Mouse (Mus musculus) activated CD4-positive, CD25-positive, alpha-beta regulatory T cell, adult 4 months (primary cell): ENCODE measurements at regions not wholly inside any gene's neighbourhood (a gene's known extent, or its start where the extent isn't known, plus 50 kb on each side); places are given as distances from the start of the nearest gene placed in this dataset.

Experiments
- ATAC-seq: one replicate; pipeline ENCODE4 v1.8.0; 2017

GRCm38 (mm10) chr9:43387397-43387796, 76.7 kb downstream of the Trim29 start:
- no peak for ATAC-seq

GRCm38 (mm10) chr9:43389491-43390083, 78.9 kb downstream of the Trim29 start:
- ATAC-seq = no peak

DNA sequence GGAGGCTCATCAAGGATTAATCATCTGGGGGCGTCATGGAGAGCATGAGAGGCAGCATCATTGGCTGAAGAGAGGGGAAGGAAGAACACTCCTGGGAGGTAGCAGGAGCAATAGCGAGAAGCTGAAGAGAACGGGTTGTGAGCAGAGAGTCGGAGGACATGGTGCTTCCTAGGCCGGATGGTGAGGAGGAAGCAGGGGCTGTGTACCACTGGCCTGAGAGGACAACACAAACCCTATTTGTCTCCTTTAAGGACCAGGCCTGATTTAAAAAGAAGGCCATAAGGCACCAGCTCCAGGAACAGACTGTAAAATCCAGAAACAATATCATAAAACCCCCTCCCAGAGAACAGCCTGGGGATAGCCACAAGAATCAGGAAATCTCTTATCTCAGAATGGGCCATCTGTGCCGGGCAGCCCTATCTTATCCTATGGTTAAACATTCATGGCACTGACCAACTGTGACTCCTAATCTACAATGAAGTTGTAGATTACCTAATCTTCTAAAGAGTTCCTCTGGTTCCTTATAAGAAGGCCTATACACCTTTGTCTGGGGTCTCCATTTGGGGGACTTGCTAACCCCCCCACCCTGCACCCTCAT, 81.9 kb downstream of the Trim29 start:
- no peak for ATAC-seq

- ATAC-seq = no peak
Observed at GRCm38 (mm10) chr9:43394204-43394603, 83.6 kb downstream of the Trim29 start.

DNA sequence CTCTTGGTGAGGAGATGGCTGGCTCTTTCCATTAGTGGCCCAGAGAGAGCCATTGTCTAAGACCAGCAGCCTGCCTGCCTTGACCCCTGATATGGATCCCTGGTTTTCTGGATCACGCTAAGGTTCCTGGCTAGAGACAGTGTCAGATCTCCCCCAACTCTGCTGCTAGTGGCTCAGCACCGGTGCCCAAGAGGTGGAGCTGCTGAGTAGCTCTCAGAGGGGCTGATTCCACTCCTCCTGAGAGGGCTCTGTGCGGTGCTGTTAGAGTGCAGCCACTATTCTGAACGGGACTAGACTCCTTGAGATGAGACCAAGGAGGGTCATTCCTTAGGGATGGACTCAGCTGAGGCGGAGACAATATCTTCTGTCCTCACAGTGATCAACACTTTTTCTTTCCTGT, 84.6 kb downstream of the Trim29 start:
- ATAC-seq = no peak

DNA sequence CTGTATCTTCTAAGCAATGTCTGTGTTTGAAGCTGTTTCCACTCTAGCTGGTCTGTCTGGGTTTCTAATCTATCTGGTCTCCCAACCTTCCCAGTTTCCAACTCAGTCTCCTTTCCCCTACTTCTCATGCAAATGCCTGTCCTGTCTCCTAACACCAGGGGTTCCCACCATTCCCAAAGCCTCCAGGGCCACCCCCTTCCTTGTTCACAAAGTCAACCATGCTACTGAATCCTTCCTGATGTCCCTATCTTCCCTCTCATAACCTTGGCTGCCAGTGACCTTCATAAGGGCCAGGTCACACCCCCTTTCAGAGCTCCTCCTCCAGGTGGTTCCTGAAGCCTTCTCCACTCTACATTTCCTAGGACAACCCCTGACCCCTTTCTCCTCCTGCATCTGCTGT, 85.9 kb downstream of the Trim29 start:
- ATAC-seq = no peak

GRCm38 (mm10) chr9:43408493-43408892, 97.8 kb downstream of the Trim29 start:
- no peak for ATAC-seq

DNA sequence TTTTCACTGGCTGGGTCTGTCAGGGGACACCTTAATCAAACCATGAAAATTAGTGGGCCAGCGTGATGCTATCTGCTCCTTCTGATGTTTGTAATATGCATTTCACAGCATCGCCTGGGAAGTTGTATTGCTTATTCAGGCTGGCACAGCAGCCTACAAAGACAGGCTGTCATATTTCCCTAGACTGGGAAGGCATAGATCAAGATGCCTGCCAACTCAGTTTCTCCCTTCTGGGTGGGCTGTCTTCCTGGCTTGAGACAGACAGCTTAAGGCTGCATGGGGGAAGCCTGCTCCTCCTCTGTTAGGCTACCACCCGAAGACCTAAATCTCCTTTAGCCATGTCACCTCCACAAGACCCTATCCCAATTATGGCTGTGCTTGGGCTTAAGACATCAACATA, 101.8 kb downstream of the Trim29 start:
- ATAC-seq = no peak

DNA sequence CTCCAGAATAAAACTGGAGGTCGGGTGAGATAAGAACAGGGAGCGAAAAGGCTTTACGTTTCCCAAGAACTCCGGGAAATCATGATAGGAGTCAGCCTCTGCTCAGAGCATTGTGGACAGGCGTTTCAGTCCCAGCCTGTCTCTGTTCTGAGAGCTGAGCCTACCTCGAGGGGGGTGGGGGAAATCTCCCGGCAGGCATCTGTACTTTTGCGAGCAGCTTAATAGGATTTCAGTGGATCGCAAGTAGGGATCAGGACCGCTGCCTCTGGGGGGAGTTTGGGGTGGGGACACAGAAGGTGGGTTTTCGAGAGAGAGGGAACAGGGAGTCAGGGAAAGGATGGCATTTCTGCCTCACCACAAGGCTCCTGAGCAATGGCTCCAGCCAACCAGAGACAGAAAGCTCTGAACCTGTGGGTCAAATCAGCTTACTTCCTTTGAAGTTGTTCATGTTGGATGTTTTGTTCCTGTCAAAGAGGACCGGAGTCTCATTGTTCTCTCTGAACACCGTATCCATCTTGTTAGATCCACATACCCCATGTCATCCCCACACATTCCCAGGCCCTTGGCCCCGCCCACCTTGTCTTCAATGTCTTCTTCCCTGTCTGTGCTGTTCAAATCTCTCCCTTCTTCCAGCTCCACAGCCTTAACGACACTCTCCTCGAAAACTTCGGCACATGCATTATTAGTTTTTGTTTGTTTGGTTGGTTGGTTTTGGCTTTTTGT, 109.5 kb downstream of the Trim29 start:
- no peak for ATAC-seq

GRCm38 (mm10) chr9:43427007-43427406, 116.4 kb downstream of the Trim29 start:
- no peak for ATAC-seq

DNA sequence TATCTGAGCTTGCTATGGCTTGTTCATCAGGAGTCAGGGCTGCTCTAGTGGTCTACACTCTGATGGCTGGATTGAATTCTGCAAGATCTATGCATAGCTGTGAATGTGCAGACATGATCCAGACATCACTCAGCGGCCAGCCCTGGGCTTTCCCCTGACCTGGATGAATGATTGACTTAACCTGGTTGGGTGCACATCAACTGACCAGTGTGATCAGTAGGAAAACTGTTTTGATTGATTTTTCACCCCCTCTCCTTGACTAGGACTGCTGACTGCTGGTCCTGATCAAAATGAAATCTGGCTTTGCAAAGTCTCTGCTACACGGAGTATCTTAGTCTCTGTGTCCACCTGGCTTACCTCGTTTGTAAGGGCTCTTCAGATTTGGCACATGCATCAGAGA, 123.3 kb downstream of the Trim29 start:
- no peak for ATAC-seq

DNA sequence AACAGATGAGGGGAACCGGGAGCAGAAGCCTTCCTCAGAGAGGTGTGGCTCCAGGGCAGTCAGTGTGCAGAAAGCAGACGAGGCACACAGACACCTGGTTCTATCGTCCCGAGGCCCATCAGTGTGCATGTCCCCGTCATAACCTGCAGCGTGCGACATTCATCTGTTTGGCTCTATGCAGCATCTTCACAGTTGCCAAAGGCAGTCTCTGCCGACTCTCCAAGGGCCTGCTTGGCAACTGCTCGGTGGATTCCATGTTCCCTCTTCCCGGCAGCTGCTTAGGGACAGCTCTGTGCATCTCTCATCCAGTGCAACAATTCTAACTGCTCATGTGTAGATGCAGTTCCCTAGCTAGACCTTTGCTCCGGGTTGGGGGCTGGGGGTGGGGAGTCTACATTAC, 127.8 kb downstream of the Trim29 start:
- ATAC-seq = no peak

DNA sequence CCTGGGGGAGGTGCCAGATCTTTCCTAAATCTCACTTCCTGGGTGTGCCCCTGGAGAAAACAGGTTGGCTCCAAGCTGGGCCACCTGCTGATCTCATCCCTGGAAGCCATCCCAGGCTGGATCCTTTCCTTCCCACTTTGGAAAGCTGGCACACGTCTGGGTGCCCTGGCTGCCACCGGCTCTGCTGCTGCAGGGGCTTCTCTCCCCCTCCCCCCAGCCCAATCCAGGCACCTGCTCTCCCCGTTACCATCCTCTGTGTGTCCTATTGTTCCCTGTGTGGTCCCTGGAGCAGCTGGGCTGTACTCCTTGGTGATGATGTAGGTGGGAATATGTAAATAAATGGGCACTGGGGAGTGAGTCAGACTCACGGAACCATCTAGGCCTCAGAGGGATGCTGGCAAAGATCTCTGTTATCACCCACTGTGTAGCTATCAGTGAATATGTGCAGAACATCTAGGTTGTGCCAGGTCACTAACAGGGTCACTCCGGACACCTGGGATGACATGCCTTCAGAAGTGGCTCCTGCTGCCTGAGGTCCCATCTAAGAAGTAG, 130.4 kb downstream of the Trim29 start:
- no peak for ATAC-seq

DNA sequence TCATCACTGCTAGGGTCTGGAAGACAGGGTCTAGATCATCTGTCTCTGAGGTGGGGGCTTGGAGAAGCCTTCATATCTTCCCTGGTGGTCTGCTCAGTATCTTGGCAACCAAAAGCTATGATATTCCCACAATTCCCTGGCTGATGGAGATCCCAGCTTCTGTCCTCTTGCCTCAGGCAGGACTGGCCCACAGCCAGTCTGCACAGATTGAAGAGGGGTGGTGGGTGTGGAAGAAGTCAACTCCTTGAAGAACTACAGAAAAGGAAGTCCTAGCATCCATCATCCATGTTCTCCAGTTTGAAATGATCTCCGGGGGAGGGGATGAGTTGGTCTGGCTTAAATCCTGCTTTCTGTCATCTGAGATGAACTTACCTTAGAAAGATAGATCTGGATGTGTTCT, 134.8 kb downstream of the Trim29 start:
- ATAC-seq = no peak

GRCm38 (mm10) chr9:43447372-43447771, 136.7 kb downstream of the Trim29 start:
- no peak for ATAC-seq

DNA sequence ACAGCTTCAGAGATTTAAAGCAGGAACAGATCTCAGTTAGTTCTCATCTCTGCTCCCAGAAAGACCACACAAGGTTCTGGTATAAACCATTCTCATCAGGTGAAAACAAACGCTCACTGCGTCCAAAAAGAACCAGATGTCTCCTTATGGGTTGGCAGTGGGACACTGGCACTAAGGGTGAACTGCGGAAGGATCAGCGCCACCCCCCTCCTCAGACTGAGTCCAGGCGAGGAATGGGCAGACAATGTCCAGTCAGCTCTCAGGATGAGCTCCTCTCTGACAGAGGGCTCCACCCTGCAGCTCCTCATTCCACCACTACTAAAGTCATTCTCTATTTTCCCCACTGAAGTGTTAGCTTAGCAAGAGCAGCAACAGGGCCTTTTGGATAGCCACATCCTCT, 138.3 kb downstream of the Trim29 start:
- ATAC-seq = no peak

- no peak for ATAC-seq
Observed at GRCm38 (mm10) chr9:43453953-43454582, 143.4 kb downstream of the Trim29 start.

DNA sequence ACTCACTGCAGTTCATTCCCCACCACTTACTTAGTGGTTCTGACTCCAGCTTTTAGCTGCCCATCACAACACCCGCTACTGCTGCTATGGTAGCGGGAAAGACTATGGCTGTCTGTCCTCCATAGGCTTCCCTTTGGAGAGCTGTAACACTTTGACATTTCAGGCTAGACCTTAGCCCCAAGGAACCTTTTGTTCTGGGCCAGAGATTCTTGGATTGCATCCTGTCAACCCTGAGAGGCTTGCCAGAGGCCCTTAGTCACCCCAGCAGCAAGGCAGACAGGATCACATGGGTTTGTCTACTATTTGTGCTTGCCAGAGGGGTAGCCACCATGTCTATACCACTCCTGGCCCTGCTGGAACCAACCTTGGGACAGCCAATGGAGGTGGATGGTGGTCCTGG, 147.1 kb downstream of the Trim29 start:
- ATAC-seq = no peak

GRCm38 (mm10) chr9:43461131-43461530, 150.5 kb downstream of the Trim29 start:
- no peak for ATAC-seq

DNA sequence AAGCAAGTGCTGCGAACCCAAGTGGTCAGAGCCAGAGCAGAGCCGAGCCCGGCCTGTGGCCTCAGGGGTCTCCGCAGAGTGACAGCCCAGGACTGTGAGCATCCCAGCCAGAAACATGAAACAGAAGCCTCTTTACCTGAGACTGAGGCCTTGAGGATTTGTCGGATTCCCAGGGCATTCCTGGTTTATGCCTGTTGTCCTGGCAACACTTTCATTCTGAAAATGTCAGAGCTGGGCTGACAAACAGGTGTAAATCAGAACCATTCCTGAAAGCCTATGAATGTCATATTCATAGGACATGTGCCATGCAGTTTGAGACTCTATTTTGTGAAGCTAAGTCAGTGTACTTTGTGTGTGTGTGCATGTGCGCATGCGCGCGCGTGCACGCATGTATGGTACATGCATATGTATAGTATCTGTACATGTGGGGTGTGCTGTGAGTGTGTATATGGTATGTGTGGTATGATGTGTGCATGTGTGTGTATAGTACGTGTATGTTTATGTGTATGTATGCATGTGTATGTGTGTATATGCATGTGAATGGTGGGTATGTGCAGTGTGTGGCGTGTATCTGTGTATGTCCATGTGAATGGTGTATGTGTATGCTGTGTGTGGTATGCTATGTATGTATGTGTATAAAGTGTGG, 152.9 kb downstream of the Trim29 start:
- no peak for ATAC-seq

GRCm38 (mm10) chr9:43465129-43465528, 154.5 kb downstream of the Trim29 start:
- ATAC-seq = no peak

DNA sequence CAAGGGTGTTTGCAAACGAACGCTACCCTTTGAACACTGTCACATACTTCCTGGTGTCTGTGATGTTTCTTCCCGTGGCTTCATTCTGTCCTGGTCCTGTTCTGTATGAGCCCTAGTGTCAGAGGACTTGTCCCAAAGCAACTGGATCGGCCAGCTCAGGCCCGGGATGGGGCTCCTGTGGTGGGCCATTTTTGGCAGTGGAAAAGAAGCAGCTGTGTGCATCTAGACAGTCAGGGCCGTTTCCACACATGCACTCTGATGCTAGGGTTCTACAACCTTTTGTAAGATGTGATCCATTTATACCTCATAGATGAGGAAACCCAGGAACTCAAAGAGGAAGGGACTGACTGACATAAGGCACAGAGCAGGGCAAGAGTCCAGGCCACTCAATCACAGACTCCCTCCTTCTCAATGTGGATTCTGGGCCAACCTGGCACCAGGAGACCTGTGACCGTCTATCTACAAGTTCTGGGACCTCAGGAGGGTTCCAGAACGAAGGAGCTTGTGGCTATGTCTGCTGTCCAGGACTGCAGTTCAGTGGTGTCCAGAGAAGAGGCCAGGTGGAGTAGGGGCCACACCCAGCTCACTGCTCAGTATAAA, 155.2 kb downstream of the Trim29 start:
- no peak for ATAC-seq

GRCm38 (mm10) chr9:43466883-43467282, 156.2 kb downstream of the Trim29 start:
- ATAC-seq = no peak
